Mouse (Mus musculus): ENCODE data around the gene AC124502.3.

The AC124502.3 gene

DNA sequence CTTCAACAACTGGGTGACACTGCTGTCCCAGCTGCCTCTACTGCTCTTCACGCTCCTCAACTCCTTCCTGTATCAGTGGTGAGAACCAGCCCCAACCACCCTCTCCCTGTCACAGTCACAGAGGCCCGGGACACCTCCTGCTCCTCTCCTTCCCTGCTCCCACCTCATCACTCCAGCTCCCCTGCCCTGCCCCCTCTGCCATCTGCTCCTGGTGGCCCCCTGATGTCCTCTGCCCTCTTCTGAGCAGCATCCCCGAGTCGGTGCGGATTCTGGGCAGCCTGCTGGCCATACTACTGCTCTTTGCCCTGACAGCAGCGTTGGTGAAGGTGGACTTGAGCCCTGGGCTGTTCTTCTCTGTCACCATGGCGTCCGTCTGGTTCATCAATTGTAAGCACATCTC is 12.6 kb upstream of the AC124502.3 start:
- DNase-seq (ENCODE audit: low read depth in 1 of 2, low spot score in 2 of 2): no peak

GRCm38 (mm10) chr19:5032686-5033085 is 6.0 kb upstream of the AC124502.3 start:
- no peak for DNase-seq (ENCODE audit: low read depth in 1 of 2, low spot score in 2 of 2)

GRCm38 (mm10) chr19:5036577-5036976 is 2.1 kb upstream of the AC124502.3 start:
- DNase-seq (ENCODE audit: low read depth in 1 of 2, low spot score in 2 of 2): no peak

- peak in 1 of 2 experiments; percentile 59 for DNase-seq (ENCODE audit: low read depth in 1 of 2, low spot score in 2 of 2)
These were observed 766 bp upstream of the AC124502.3 start for GRCm38 (mm10) chr19:5037678-5038571.

DNA sequence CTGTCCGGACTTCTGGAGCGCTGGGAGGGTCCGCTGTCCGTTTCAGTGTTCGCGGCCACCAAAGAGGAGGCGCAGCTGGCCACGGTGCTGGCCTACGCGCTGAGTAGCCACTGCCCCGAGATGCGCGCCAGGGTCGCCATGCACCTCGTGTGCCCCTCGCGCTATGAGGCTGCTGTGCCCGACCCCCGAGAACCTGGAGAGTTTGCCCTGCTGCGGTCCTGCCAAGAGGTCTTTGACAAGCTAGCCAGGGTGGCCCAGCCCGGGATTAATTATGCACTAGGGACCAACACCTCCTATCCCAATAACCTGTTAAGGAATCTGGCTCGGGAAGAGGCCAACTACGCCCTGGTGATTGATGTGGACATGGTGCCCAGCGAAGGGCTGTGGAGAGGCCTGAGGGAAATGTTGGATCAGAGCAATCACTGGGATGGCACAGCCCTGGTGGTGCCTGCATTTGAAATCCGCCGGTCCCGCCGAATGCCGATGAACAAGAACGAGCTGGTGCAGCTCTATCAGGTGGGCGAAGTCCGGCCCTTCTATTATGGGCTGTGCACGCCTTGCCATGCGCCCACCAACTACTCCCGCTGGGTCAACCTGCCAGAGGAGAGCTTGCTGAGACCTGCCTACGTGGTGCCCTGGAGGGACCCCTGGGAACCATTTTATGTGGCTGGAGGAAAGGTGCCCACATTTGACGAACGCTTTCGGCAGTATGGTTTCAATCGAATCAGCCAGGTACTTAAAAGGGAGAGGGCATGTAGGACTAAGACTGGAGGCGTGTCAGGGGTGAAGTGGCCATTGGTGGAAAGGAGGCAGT is 817 bp downstream of the AC124502.3 start:
- DNase-seq (ENCODE audit: low read depth in 1 of 2, low spot score in 2 of 2): no peak

- DNase-seq (ENCODE audit: low read depth in 1 of 2, low spot score in 2 of 2): peak; percentile 57 to 79
These were observed 2.3 kb downstream of the AC124502.3 start, which contains the start of gene Brms1 for GRCm38 (mm10) chr19:5040862-5041523. Gene Brms1, plus strand, starts transcription at chr19:5041354.

- no peak for DNase-seq (ENCODE audit: low read depth in 1 of 2, low spot score in 2 of 2)
These were observed 2.9 kb downstream of the AC124502.3 start for GRCm38 (mm10) chr19:5041588-5041987.

- no peak for DNase-seq (ENCODE audit: low read depth in 1 of 2, low spot score in 2 of 2)
These were observed 6.8 kb downstream of the AC124502.3 start for GRCm38 (mm10) chr19:5045531-5045930.

GRCm38 (mm10) chr19:5048138-5049056 is 9.7 kb downstream of the AC124502.3 start:
- no peak for DNase-seq (ENCODE audit: low read depth in 1 of 2, low spot score in 2 of 2)

GRCm38 (mm10) chr19:5049325-5049724 is 10.6 kb downstream of the AC124502.3 start:
- no peak for DNase-seq (ENCODE audit: low read depth in 1 of 2, low spot score in 2 of 2)

- DNase-seq (ENCODE audit: low read depth in 1 of 2, low spot score in 2 of 2): no peak
These were observed 11.6 kb downstream of the AC124502.3 start, which contains the start of gene Rin1 for GRCm38 (mm10) chr19:5050047-5050905. Gene Rin1, plus strand, starts transcription at chr19:5050481.

- no peak for DNase-seq (ENCODE audit: low read depth in 1 of 2, low spot score in 2 of 2)
These were observed 12.3 kb downstream of the AC124502.3 start for GRCm38 (mm10) chr19:5051031-5051430.

DNA sequence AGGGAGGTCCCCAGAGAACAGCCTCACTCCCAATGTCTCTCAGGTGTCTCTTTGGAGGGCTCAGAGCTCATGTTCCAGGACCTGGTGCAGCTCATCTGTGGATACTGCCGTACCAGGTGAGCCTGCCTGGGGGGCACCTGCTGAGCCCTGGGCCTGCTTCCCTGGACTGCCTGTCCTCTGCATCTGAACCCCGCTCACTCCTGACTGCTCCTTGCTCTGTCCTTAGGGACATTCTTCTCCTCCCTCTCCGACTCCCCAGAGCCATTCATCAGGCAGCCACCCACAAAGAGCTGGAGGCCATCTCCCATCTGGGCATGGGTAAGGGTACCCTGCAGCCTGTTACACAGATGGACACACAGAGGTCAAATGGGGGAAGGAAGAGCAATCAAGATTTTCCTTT is 12.8 kb downstream of the AC124502.3 start:
- DNase-seq (ENCODE audit: low read depth in 1 of 2, low spot score in 2 of 2): no peak

GRCm38 (mm10) chr19:5052166-5052822 is 13.6 kb downstream of the AC124502.3 start:
- no peak for DNase-seq (ENCODE audit: low read depth in 1 of 2, low spot score in 2 of 2)

GRCm38 (mm10) chr19:5052853-5053252 is 14.2 kb downstream of the AC124502.3 start:
- no peak for DNase-seq (ENCODE audit: low read depth in 1 of 2, low spot score in 2 of 2)

DNA sequence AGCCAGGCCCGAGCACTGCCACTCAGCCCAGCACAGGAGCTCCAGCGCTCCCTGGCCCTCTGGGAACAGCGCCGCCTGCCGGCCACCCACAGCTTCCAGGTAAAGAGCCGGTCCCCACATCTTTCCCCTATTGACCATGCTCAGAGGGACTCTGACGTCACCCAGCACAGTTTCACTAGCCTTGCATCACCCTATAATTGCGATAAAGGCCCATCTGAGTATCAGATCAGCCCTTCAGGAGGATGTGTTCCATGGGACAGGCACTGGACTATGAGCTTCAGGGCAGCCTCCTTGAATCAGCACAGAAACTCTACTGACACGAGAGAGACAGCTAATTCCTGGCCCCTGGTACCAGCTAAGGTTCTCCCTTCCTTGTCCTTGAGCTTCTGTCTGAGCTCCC is 15.2 kb downstream of the AC124502.3 start:
- no peak for DNase-seq (ENCODE audit: low read depth in 1 of 2, low spot score in 2 of 2)

- DNase-seq (ENCODE audit: low read depth in 1 of 2, low spot score in 2 of 2): no peak
These were observed 17.6 kb downstream of the AC124502.3 start for GRCm38 (mm10) chr19:5056251-5056650.

DNA sequence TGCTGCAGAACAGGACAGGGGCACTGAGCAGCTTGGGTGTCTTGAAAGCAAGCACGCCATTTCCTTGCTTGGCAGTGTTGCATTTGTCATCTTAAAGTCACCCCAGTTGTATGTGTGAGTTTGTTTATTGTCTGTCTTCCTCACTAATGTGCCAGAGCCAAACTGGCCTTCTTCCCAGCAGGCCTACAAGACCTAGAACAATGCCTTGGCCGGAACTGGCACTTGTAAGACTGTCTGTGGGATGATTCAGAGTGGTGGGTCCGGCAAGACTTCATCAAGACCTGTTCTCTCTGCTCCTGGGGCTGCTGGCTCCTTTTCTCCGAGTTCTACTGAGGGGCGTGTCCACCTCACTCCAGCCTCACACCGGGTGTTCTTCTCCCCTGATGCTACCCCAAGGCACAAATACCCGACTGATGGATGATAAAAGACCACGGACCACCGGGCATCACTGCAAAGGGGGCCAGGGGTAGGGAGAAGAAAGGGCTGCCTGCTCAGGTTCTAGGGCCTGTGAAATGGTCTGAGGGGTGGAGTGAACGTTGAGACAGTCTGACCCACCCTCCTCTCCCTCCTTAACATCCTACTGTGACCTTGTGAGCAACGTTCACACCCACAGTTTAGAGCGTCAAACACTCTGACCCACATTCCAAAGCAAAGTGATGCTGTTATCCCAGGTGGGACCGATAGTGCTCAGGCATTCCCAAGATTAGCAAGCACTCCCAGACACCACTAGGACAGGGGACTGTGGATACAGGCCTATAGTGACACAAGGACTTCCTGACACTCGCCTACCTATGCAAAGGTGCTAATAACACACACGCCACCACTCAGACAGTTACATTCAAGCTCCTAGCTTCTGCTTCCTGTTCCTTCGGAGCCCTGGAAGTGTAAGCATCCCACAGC is 19.4 kb downstream of the AC124502.3 start:
- no peak for DNase-seq (ENCODE audit: low read depth in 1 of 2, low spot score in 2 of 2)

Data from monocyte, adult 2 months (primary cell).